Mouse (Mus musculus) embryo, embryonic 11.5 days (tissue): ENCODE data around the gene Gm5592.
"Not testable (repeated sequence)": the region's sequence is repeated elsewhere in the genome, so short reads cannot be mapped to it uniquely, and the experiment has no call there.

Source experiments
- DNase-seq: peaks from one replicate; pipeline ENCODE4 v3.0.0-alpha.2; 2012; ENCODE audit warnings: low read depth, low spot score

Gm5592 gene

GRCm38 (mm10) chr7:41153541-41153940 lies at the start of gene Gm5592:
Gene Gm5592 (plus strand): TSS chr7:41153841.
- not testable (repeated sequence) for DNase-seq

DNA sequence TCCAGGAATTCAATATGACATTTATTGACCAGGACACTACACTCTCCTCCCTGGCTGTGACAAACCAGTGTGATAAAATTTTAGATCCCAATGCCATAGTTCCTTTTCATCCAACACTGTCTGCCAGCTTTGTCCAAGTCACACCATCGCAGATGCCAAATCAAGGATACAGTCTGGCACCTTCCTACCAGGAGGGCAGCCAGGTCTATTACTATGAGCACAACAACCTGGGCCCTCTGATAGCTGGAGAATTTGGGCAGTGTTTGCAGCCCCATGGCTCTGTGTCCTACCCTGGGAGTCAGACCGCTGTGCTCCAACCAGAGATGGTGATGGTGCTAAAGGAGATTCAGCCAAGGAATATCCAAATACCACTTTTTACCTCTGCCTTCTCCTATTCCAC lies 2.2 kb downstream of the Gm5592 start:
- DNase-seq, result not testable (repeated sequence)

DNA sequence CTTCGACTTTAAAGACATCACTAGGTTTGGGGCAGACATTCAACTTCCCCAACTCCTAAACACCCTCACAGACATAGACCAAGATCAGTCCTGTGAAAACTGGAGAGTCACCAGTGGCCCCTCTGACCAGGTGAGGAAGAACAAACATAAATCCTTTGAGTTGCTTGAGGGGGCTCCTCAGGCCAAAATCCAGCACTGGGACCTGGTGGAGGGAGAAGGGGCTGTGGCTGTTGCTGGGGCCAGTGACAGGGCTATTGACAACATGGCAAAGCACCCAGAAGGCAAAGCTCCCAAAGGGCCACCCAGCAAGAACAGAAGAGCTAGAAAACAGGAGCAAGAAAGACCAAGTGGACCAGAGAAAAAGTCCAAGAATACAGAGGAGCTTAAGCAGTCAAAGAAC lies 4.2 kb downstream of the Gm5592 start:
- DNase-seq, result not testable (repeated sequence)

GRCm38 (mm10) chr7:41158562-41158961 lies 4.9 kb downstream of the Gm5592 start:
- DNase-seq, result not testable (repeated sequence)

GRCm38 (mm10) chr7:41193671-41194070 lies 40.0 kb downstream of the Gm5592 start:
- no peak for DNase-seq
